Mouse (Mus musculus) cerebellum, adult 9-10 months (tissue): ENCODE results near the gene Gm3376.
"Not testable (repeated sequence)": the region's sequence is repeated elsewhere in the genome, so short reads cannot be mapped to it uniquely, and the experiment has no call there.

Experiments
- DNase-seq: peaks from one replicate; pipeline ENCODE4 v3.0.0; 2022

Gm3376 gene

DNA sequence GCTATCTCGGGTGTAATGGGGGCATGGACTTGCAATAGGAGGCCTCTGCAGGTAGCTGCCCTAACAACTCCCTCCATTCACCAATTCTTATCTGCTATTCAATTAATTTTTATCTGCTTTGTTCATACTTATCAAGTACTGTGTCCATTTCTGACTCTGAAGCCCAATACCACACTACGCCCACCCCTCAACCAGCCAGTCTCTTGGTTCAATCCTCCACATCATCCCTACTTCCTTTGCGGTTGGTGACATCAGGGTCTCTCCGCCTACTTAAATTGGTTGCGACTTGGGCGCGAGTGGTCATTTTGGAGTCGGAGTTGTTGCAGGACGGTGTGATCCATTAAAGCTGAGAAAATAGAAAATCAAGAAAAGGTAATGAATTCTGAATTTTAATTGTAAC is at the start of gene Gm3376:
Gene Gm3376 (plus strand): TSS at position 301 of the 400 bp plus-strand sequence.
- not testable (repeated sequence) for DNase-seq
